Mouse (Mus musculus) adrenal gland (tissue): ENCODE measurements around the gene Hoxc5.

Experiments used
- intact Hi-C: fragments of 180-260 bp; cut with DNase I; formaldehyde crosslinking; loops from one replicate; pipeline ENCODE4 v1.15.1; 2025

Hoxc5 gene

GRCm38 (mm10) chr15:102984521-102984920, 17.3 kb downstream of the Hoxc5 start:
- intact Hi-C loops, result loop anchor here (10.0 kb wide), 1 partner anchor 330 kb away; the partner anchor contains the start of gene Gpr84

- intact Hi-C loops, result loop anchor here (10.0 kb wide), 1 partner anchor 330 kb away; the partner anchor contains the start of gene Gpr84
Observed at GRCm38 (mm10) chr15:102984925-102985324, 17.7 kb downstream of the Hoxc5 start.

DNA sequence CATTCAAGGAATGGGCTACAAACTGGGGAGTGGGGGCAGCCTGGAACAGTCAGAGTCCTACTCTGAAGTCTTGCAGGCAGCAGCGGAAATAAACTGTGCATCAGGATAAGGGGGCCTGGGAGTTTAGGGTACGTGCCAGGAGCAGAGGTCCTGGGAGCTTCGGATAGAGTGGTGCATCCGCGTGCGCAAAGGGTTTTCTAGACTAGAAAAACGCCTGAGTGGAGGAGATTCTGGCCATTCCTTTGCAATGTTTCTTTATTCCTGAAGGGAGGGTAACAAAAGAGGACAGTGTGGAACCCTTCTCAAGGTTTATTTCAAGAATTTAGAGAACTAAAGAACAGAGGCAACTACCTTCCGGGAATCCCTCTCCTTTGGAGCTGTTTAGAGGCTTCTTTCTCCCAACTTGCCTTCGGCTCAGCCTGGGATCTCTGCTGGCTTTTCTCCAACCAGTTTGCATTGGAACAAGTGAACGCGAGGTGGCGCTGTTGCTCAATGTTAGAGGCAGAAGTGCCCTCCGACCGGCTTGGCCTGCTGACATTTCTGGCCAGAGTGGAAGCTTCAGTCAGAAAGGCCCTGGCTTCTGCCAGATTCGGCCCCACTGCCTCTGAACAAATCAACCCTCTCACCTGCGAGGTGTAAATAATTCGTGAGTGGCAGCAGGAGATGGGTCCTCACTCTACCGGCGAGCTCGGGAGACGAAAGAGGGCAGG, 20.0 kb downstream of the Hoxc5 start:
- intact Hi-C loops, result loop anchor here (2.0 to 10.0 kb wide), 3 partner anchors 134 to 328 kb away; partner anchors contain the start of gene Gpr84

- intact Hi-C loops, result loop anchor here (10.0 kb wide), 1 partner anchor 327 kb away; the partner anchor contains the start of gene Gpr84
Observed at GRCm38 (mm10) chr15:102988078-102988477, 20.8 kb downstream of the Hoxc5 start.

DNA sequence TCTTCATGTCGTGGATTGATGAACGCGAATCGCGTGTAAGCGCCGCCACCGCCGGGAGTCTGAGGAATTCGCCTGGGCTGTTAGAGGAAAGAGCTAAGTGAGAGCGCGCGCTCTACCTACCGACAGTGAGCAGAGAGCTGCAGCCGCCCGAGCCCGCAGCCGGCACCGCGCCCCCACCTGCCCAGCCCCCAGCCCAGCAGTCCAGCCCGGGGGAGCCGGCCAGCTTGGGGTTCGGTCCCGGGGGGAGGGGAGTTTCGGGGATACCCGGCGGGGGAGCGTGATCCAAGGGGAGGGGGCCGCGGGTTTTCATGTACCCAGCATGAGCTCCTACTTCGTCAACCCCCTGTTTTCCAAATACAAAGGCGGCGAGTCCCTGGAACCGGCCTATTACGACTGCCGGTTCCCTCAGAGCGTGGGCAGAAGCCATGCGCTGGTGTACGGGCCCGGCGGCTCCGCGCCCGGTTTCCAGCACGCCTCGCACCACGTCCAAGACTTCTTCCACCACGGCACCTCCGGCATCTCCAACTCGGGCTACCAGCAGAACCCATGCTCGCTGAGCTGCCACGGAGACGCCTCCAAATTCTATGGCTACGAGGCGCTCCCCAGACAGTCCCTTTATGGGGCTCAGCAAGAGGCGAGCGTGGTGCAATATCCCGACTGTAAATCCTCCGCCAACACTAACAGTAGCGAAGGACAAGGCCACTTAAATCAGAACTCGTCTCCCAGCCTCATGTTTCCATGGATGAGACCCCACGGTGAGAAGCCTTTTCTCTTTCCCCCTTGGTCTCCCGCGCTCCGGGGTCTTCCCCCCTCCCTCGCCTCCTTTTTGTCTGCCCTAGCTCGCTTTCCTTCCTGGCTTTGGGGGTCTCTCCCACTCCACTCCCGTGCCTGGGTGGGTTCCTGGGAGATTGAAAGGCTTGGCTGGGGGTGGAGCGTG, 23.5 kb downstream of the Hoxc5 start, which contains the start of gene Hoxc8:
Hoxc8 (plus strand) TSS at position 147 of the 937 bp plus-strand sequence.
- intact Hi-C loops, result no loop called here

- intact Hi-C loops, result no loop called here
Observed at GRCm38 (mm10) chr15:102991782-102992181, 24.5 kb downstream of the Hoxc5 start.

DNA sequence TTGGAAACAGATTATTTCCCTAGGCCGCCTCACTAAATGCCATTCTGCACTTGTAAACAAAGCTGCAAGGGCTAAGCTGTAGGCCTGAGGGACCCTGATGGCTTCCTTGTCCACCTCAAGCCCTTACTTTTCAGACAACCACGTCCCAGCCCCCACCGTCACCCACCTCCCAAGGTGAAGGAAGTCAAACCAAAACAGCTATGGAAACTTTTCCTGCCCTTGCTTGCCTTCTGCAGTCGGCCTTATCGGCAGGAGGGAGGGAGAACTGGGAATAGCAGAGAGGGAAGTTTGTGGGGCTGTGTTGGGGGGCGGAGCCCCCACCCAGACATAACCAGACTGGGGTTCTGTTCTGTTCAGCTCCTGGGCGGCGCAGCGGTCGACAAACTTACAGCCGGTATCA, 25.0 kb downstream of the Hoxc5 start:
- intact Hi-C loops, result no loop called here

GRCm38 (mm10) chr15:102992863-102993262, 25.6 kb downstream of the Hoxc5 start:
- intact Hi-C loops, result no loop called here

- intact Hi-C loops, result no loop called here
Observed at GRCm38 (mm10) chr15:102996548-102996947, 29.3 kb downstream of the Hoxc5 start.

DNA sequence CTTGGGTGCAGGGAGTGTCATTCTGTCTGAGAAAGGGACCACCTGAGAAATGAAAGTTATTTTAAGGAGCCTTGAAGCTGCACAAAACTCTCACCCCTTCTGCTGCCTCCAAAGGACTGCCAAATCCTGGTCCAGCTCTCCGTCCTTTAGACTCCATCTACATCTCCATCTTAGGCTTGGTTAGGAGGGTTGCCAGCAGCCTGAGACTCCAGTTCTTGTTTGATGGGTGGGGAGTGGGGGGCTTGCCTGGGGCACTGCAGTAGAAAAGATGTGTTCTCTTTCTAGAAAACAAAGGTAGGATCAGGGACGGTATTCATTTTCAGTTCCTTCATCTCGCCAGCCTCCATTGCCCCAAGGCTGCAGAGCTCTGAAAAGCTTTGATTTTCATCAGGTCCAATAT, 30.2 kb downstream of the Hoxc5 start:
- intact Hi-C loops, result no loop called here

DNA sequence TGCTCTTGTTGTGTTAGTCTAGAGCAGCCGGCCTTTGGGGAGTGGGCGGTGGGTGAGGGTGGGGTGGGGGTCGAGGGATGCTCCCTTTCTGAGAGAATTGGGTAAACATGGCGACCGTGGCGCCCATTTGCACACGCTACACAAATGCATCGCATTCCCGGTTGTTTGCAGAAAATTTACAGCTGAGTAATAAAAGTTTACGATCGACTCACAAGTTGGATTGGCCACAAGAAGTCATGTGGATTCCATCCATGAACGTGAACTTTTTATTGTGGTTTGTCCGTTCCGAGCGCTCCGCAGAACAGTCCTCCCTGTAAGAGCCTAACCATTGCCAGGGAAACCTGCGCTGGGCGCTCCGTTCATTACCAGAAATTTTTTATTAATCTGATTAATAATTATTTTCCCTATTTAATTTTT, 30.7 kb downstream of the Hoxc5 start, which contains the start of gene Hoxc6:
Hoxc6 (plus strand) TSS at position 319 of the 417 bp plus-strand sequence.
- intact Hi-C loops, result no loop called here

DNA sequence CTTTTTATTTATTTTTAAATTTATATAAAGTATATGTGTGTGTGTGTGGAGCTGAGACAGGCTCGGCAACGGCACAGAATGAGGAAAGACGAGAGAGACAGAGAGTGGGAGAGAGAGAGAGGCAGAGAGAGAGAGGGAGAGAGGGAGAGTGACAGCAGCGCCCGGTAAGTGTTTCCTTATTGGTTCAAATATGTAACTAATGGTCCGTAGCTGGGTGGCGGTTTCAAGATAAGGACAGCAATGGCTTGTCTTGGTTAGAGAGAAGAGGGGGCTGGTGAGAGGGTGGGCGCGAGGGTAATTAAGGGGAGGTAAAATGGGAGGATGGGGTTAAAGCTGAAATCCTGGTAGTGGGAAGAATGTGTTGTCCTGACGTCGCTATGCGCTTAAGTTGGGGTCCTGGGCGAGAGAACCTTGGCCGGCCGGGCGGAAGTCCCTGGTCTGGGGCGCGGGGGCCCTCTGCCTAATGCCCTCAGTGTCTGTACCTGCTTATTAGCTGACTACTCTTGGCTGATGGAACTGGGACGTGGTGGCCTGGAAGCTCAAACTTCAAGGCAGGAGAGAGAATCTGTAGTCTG, 31.5 kb downstream of the Hoxc5 start:
- intact Hi-C loops, result no loop called here

DNA sequence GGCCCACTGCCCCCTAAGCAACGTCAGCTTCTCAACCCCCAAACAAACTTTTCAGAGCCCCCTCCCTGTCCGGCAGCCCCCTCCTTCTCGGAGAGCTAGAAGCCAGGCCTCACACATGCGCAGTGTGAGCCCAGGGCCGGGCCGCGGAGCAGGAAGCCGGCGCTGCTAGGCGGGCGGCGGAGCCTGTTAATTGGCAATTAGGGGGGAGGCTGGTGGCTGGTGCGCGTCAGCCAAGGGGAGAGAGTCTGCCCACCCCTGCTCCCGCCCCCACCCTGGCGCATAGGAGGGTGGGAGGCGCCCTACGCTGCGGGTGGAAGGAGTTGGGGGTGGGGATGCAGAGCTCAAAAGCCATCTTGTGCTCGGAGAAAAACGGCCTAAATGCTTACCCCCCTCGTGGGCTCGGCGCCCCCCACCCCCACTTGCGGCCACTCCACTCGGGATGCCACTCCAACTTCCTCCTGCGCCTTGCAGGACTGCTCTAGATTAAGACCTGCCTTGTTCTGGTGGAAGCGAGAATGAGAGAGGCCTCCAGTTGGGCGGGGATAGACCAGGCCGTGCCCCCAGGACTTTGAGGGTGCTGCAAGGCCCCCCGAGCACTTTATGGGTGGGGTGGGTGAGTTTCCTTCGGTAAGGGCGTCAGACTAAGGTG, 32.1 kb downstream of the Hoxc5 start:
- intact Hi-C loops, result no loop called here

GRCm38 (mm10) chr15:102999955-103000354, 32.7 kb downstream of the Hoxc5 start:
- intact Hi-C loops, result no loop called here

DNA sequence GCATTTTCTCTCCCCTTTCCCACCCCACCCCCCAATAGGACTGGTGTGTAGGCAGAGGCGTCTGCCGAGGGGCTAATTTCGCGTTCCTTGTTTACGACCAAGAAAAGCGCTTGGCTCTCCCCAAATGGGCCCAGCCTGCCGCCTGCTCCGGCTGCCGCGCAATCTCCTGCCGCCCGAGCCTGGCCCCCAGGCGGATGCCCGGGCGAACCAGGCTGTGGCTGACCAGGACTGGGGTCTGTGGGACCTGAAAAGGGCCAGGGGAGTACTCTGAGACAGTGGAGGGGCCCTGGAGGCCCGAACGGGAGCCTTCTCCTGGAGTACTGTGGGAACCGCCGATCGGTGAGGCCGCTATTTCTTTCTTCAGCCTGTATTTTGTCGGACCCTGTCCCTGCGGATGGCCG, 33.3 kb downstream of the Hoxc5 start:
- intact Hi-C loops, result no loop called here

DNA sequence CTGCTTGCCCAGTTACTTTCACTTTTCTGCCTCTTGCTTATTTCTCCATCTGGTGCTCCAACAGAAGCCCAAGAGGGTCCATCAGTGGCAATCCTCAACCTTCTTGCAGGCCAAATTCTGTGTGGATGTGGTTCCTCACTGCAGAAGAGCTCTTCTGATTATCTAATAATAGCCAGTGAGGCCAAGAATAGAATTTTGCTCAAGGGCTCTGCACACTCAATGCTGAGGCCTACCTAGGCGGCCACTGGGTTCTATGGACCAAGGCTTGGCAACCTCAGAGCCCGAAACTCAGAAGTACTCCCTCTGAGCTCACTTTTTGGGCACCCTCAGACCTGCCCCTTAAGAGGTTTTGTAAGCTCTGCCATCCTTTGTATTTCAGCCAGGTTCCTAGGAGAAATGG, 34.1 kb downstream of the Hoxc5 start:
- intact Hi-C loops, result no loop called here

DNA sequence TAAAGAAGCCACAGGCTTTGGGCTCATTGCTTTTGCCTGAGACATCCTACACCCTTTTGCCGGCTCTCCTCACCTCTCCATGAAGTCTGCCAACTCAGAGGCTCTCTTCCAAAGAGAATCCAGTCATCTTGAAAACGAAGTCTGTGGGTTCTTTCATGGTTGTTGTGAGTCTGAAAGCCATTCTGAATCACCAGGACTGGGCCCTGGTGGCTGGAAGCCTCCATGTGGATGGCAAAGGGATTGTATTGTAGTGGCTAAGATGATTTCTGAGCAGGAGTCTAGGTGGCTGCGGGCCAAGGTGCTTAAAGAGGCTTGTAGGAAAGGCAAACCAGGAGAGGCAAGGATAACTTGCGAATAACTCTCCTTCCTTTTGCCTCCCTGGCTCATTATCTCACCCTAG, 34.9 kb downstream of the Hoxc5 start:
- intact Hi-C loops, result no loop called here

DNA sequence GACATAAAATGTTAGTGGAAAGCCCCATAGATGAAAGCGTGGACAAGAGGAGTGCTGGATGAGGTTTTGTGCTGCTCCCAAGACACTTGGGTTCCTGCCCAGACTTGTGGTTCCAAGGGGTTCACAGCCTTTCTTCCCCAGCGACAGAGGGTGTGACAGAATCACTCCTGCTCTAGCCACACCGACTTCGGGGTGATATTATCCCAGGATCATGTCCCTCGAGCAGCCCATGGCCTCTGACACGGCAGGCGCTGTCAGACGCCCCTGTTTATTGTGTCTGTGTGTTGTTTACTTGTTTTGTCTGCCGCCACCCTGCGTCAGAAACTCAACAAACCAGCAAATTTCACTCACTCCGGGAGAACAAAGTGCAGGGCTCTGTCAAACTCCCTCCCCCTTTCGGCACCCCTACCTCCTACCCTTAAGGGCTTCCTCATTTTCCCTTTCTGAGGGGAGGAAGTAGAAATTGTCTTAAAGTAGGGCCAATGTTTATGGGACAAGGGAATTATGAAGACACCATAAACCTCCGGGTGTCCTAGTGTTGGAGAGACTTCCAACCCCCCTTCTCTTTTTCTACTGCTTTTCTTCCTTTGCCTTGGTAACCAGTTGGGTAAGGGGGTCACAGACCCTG, 35.7 kb downstream of the Hoxc5 start:
- intact Hi-C loops, result no loop called here

GRCm38 (mm10) chr15:103005308-103005707, 38.1 kb downstream of the Hoxc5 start:
- intact Hi-C loops, result no loop called here

GRCm38 (mm10) chr15:103005797-103006196, 38.6 kb downstream of the Hoxc5 start:
- intact Hi-C loops, result no loop called here

- intact Hi-C loops, result no loop called here
Observed at GRCm38 (mm10) chr15:103006326-103006725, 39.1 kb downstream of the Hoxc5 start.
